Mouse (Mus musculus) intestine, embryonic 15.5 days (tissue): ENCODE measurements around the gene Clstn1. TPM values are rescaled to one million over a fixed set of nuclear protein-coding genes. Genes with fewer than 3 reads are reported as not detected.

ENCODE experiments used
- ATAC-seq: fragments of 200-750 bp; cut with Nextera tagmentation; 2 replicates; pipeline ENCODE4 v1.8.0; 2017; ENCODE audit warnings: moderate TSS enrichment, moderate library complexity
- H3K27ac ChIP-seq: fragments of 300-500 bp; sonication (generic); 2 replicates; pipeline ENCODE4 v1.5.1; 2015; ENCODE audit warnings: mild to moderate bottlenecking, inconsistent platforms
- H3K27me3 ChIP-seq: fragments of 300-500 bp; sonication (generic); replicated peaks from 2 replicates; pipeline ENCODE4 v1.6.1; 2015; ENCODE audit warnings: inconsistent platforms
- H3K36me3 ChIP-seq: fragments of 300-500 bp; sonication (generic); 2 replicates; pipeline ENCODE4 v1.6.1; 2015; ENCODE audit warnings: inconsistent platforms
- H3K4me1 ChIP-seq: fragments of 300-500 bp; sonication (generic); replicated peaks from 2 replicates; pipeline ENCODE4 v1.6.1; 2015; ENCODE audit warnings: inconsistent platforms
- H3K4me2 ChIP-seq: fragments of 300-500 bp; sonication (generic); replicated peaks from 2 replicates; pipeline ENCODE4 v1.6.1; 2015; ENCODE audit warnings: mild to moderate bottlenecking, inconsistent platforms
- H3K4me3 ChIP-seq: fragments of 300-500 bp; sonication (generic); replicated peaks from 2 replicates; pipeline ENCODE4 v1.5.1; 2015; ENCODE audit warnings: inconsistent platforms
- H3K9ac ChIP-seq: fragments of 300-500 bp; sonication (generic); 2 replicates; pipeline ENCODE4 v1.6.1; 2015; ENCODE audit warnings: inconsistent platforms
- H3K9me3 ChIP-seq: fragments of 300-500 bp; sonication (generic); 2 replicates; pipeline ENCODE4 v1.6.1; 2016; ENCODE audit warnings: inconsistent platforms
- WGBS: fragments of 180-500 bp; shearing (Covaris S2); methylation state at CpG from one replicate; pipeline ENCODE4 v1.1.7; 2015; 5-methylcytosine and 5-hydroxymethylcytosine counted together
- polyA plus RNA-seq: library from polyadenylated mRNA; unstranded; fragments of >200 nt; fragmentation: Nextera tagmentation; extraction: Ambion mirVana; gene quantifications from 2 replicates; pipeline ENCODE4 v1.2.1, GENCODE M21; 2015

The Clstn1 gene
- polyA plus RNA-seq, 1 experiment from 2014 or later, result 40.9 TPM

- H3K4me2 ChIP-seq, result peak overlapping the region; percentile 94
- H3K9ac ChIP-seq, result peak overlapping the region; percentile 78
- peak overlapping the region; percentile 90 for H3K4me3 ChIP-seq
- peaks cover 19% of the 10 kb centered on the region for H3K4me1 ChIP-seq
- H3K27me3 ChIP-seq, result peaks cover 8% of the 10 kb centered on the region; the same call in 1 of the 2 replicates
- 11% methylated on average over 24 of the region's 24 CpGs for WGBS
- no peaks in the 10 kb centered on the region for H3K36me3 ChIP-seq
- no peak for ATAC-seq
- no peak overlapping the region for H3K27ac ChIP-seq
- H3K9me3 ChIP-seq, result peaks cover 6% of the 10 kb centered on the region; the same call in 1 of the 2 replicates
Measured at GRCm38 (mm10) chr4:149587596-149588168, 1.4 kb downstream of the Clstn1 start.

GRCm38 (mm10) chr4:149590200-149590599, 3.9 kb downstream of the Clstn1 start:
- no peak for ATAC-seq
- Histone ChIP-seq H3K27me3 (peaks cover 5% of the 10 kb centered on the region; the same call in 1 of the 2 replicates), H3K27ac (no peak overlapping the region), H3K4me2 (no peak overlapping the region), H3K4me3 (no peak overlapping the region), H3K9ac (no peak overlapping the region), H3K9me3 (peaks cover 6% of the 10 kb centered on the region; the same call in 1 of the 2 replicates), H3K4me1 (peaks cover 19% of the 10 kb centered on the region), H3K36me3 (no peaks in the 10 kb centered on the region)
- 62% methylated on average over 1 of the region's 1 CpGs for WGBS

DNA sequence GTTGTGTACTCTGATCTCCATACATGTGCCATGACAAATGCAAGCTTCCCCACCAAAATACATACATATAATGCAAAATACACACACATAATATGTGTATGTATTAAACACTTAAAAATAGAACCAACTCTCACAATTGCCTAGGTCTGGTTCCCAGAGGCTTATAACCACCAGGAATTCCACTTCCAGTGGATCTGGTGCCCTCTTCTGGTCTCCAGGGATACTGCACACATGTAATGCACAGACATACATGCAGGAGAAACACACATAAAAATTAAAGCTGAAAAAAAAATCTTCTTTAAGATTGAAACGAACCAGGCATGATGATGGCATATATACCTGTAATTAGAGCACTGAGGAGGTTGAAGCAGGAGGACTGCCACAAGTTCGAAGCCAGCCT, 5.2 kb downstream of the Clstn1 start:
- H3K9ac ChIP-seq, result no peak overlapping the region
- H3K27me3 ChIP-seq, result 0 out of 2 replicates have a peak, but pooled peaks cover 5% of the 10 kb centered on the region
- peaks cover 6% of the 10 kb centered on the region; the same call in 1 of the 2 replicates for H3K9me3 ChIP-seq
- H3K36me3 ChIP-seq, result no peaks in the 10 kb centered on the region
- 95% methylated on average over 2 of the region's 2 CpGs for WGBS
- H3K27ac ChIP-seq, result no peak overlapping the region
- peaks cover 14% of the 10 kb centered on the region for H3K4me1 ChIP-seq
- H3K4me3 ChIP-seq, result no peak overlapping the region
- no peak for ATAC-seq
- H3K4me2 ChIP-seq, result no peak overlapping the region

GRCm38 (mm10) chr4:149594913-149595581, 8.8 kb downstream of the Clstn1 start:
- WGBS, result 82% methylated on average over 9 of the region's 9 CpGs
- no peak overlapping the region for H3K27ac ChIP-seq
- no peaks in the 10 kb centered on the region for H3K36me3 ChIP-seq
- H3K4me3 ChIP-seq, result no peak overlapping the region
- H3K27me3 ChIP-seq, result no peaks in the 10 kb centered on the region
- no peak for ATAC-seq
- no peak overlapping the region for H3K9ac ChIP-seq
- no peak overlapping the region for H3K4me2 ChIP-seq
- peaks cover 4% of the 10 kb centered on the region; the same call in 1 of the 2 replicates for H3K4me1 ChIP-seq
- H3K9me3 ChIP-seq, result peaks cover 6% of the 10 kb centered on the region; the same call in 1 of the 2 replicates

- Histone ChIP-seq H3K27me3 (no peaks in the 10 kb centered on the region), H3K9ac (no peak overlapping the region), H3K9me3 (no peaks in the 10 kb centered on the region), H3K4me3 (no peak overlapping the region), H3K4me1 (peaks cover 6% of the 10 kb centered on the region), H3K36me3 (no peaks in the 10 kb centered on the region), H3K27ac (no peak overlapping the region), H3K4me2 (no peak overlapping the region)
- ATAC-seq, result no peak
- WGBS, result 79% methylated on average over 12 of the region's 12 CpGs
Measured at GRCm38 (mm10) chr4:149597641-149598208, 11.5 kb downstream of the Clstn1 start.

- ATAC-seq, result no peak
- H3K27ac ChIP-seq, result no peak overlapping the region
- WGBS, result 93% methylated on average over 6 of the region's 6 CpGs
- H3K27me3 ChIP-seq, result no peaks in the 10 kb centered on the region
- no peaks in the 10 kb centered on the region for H3K36me3 ChIP-seq
- no peaks in the 10 kb centered on the region for H3K9me3 ChIP-seq
- H3K4me2 ChIP-seq, result no peak overlapping the region
- no peak overlapping the region for H3K4me3 ChIP-seq
- H3K9ac ChIP-seq, result no peak overlapping the region
- peaks cover 6% of the 10 kb centered on the region for H3K4me1 ChIP-seq
Measured at GRCm38 (mm10) chr4:149599549-149599948, 13.3 kb downstream of the Clstn1 start.

DNA sequence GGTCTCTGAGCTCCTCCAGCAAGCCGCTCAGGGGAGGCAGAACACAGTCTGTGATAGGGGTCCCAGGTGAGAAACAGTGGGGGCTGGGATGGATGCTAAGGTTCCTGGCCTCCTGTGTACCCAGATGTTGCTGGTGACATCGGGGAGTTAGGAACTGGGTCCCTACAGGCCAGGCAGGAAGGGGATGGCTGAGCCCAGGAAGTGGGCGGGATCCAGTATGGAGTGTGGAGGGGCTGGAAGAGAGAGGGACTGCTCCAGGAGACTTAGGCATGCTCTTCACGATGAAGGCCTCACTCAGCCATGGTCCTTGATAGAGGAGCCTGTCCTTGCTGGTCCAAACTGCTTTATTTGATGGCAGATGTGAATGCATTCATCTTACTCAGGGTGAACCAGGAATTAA, 13.9 kb downstream of the Clstn1 start:
- no peak overlapping the region for H3K4me2 ChIP-seq
- H3K9me3 ChIP-seq, result no peaks in the 10 kb centered on the region
- no peaks in the 10 kb centered on the region for H3K36me3 ChIP-seq
- H3K27ac ChIP-seq, result no peak overlapping the region
- peaks cover 6% of the 10 kb centered on the region for H3K4me1 ChIP-seq
- H3K9ac ChIP-seq, result no peak overlapping the region
- no peak overlapping the region for H3K4me3 ChIP-seq
- no peak for ATAC-seq
- no peaks in the 10 kb centered on the region for H3K27me3 ChIP-seq
- 76% methylated on average over 4 of the region's 4 CpGs for WGBS

- H3K36me3 ChIP-seq, result no peaks in the 10 kb centered on the region
- WGBS, result 20% methylated on average over 4 of the region's 4 CpGs
- H3K4me3 ChIP-seq, result no peak overlapping the region
- no peaks in the 10 kb centered on the region for H3K9me3 ChIP-seq
- peaks cover 6% of the 10 kb centered on the region for H3K4me1 ChIP-seq
- H3K27ac ChIP-seq, result no peak overlapping the region
- H3K27me3 ChIP-seq, result no peaks in the 10 kb centered on the region
- ATAC-seq, result peak; percentile 18; the same call in 1 of the 2 replicates
- H3K9ac ChIP-seq, result no peak overlapping the region
- H3K4me2 ChIP-seq, result no peak overlapping the region
Measured at GRCm38 (mm10) chr4:149601484-149601883, 15.2 kb downstream of the Clstn1 start.

GRCm38 (mm10) chr4:149602236-149602635, 16.0 kb downstream of the Clstn1 start:
- WGBS, result 51% methylated on average over 7 of the region's 7 CpGs

GRCm38 (mm10) chr4:149603860-149604259, 17.6 kb downstream of the Clstn1 start:
- Histone ChIP-seq H3K4me1 (peaks cover 16% of the 10 kb centered on the region), H3K4me3 (no peak overlapping the region), H3K36me3 (no peaks in the 10 kb centered on the region), H3K27ac (no peak overlapping the region), H3K4me2 (no peak overlapping the region), H3K9ac (no peak overlapping the region), H3K9me3 (no peaks in the 10 kb centered on the region), H3K27me3 (no peaks in the 10 kb centered on the region)
- no peak for ATAC-seq
- WGBS, result 60% methylated on average over 1 of the region's 1 CpGs

More at GRCm38 (mm10) chr4:149602236-149602635, 16.0 kb downstream of the Clstn1 start:
- H3K27me3 ChIP-seq, result no peaks in the 10 kb centered on the region
- H3K9me3 ChIP-seq, result no peaks in the 10 kb centered on the region
- H3K9ac ChIP-seq, result no peak overlapping the region
- H3K27ac ChIP-seq, result no peak overlapping the region
- no peak overlapping the region for H3K4me3 ChIP-seq
- no peak for ATAC-seq
- H3K4me2 ChIP-seq, result no peak overlapping the region
- H3K4me1 ChIP-seq, result peaks cover 8% of the 10 kb centered on the region
- H3K36me3 ChIP-seq, result no peaks in the 10 kb centered on the region

- Histone ChIP-seq H3K4me1 (peaks cover 16% of the 10 kb centered on the region), H3K27me3 (no peaks in the 10 kb centered on the region), H3K9me3 (no peaks in the 10 kb centered on the region), H3K27ac (no peak overlapping the region), H3K4me3 (no peak overlapping the region), H3K36me3 (no peaks in the 10 kb centered on the region), H3K9ac (no peak overlapping the region), H3K4me2 (no peak overlapping the region)
- 74% methylated on average over 3 of the region's 3 CpGs for WGBS
- no peak for ATAC-seq
Measured at GRCm38 (mm10) chr4:149604518-149604917, 18.2 kb downstream of the Clstn1 start.

GRCm38 (mm10) chr4:149606056-149606455, 19.8 kb downstream of the Clstn1 start:
- H3K27me3 ChIP-seq, result no peaks in the 10 kb centered on the region
- H3K4me3 ChIP-seq, result no peak overlapping the region
- H3K4me1 ChIP-seq, result peaks cover 14% of the 10 kb centered on the region
- no peaks in the 10 kb centered on the region for H3K36me3 ChIP-seq
- no peak for ATAC-seq
- no peak overlapping the region for H3K4me2 ChIP-seq
- 82% methylated on average over 18 of the region's 18 CpGs for WGBS
- no peaks in the 10 kb centered on the region for H3K9me3 ChIP-seq
- H3K9ac ChIP-seq, result no peak overlapping the region
- H3K27ac ChIP-seq, result no peak overlapping the region
